Mouse (Mus musculus) heart, embryonic 10.5 days (tissue): ENCODE measurements at regions not wholly inside any gene's neighbourhood (a gene's known extent, or its start where the extent isn't known, plus 50 kb on each side); places are given as distances from the start of the nearest gene placed in this dataset.

Experiments
- DNase-seq: peaks from one replicate; pipeline ENCODE4 v3.0.0-alpha.2; 2017; ENCODE audit warnings: low spot score
- H3K27ac ChIP-seq: fragments of 300-500 bp; sonication (generic); 2 replicates; pipeline ENCODE4 v1.5.1; 2016; ENCODE audit warnings: mild to moderate bottlenecking
- H3K27me3 ChIP-seq: fragments of 300-500 bp; sonication (generic); 2 replicates; pipeline ENCODE4 v1.6.1; 2016; ENCODE audit warnings: mild to moderate bottlenecking; ENCODE audit not compliant: poor library complexity, insufficient read depth, severe bottlenecking
- H3K36me3 ChIP-seq: fragments of 300-500 bp; sonication (generic); 2 replicates; pipeline ENCODE4 v1.6.1; 2016; ENCODE audit warnings: mild to moderate bottlenecking, moderate library complexity
- H3K4me1 ChIP-seq: fragments of 300-500 bp; sonication (generic); 2 replicates; pipeline ENCODE4 v1.6.1; 2016; ENCODE audit warnings: mild to moderate bottlenecking
- H3K4me3 ChIP-seq: fragments of 300-500 bp; sonication (generic); 2 replicates; pipeline ENCODE4 v1.5.1; 2016; ENCODE audit warnings: mild to moderate bottlenecking, moderate library complexity
- H3K9me3 ChIP-seq: fragments of 300-500 bp; sonication (generic); 2 replicates; pipeline ENCODE4 v1.6.1; 2016; ENCODE audit warnings: mild to moderate bottlenecking, moderate library complexity
- WGBS: fragments of 180-500 bp; shearing (Covaris S2); methylation state at CpG from one replicate; pipeline ENCODE4 v1.1.7; 2016; 5-methylcytosine and 5-hydroxymethylcytosine counted together

DNA sequence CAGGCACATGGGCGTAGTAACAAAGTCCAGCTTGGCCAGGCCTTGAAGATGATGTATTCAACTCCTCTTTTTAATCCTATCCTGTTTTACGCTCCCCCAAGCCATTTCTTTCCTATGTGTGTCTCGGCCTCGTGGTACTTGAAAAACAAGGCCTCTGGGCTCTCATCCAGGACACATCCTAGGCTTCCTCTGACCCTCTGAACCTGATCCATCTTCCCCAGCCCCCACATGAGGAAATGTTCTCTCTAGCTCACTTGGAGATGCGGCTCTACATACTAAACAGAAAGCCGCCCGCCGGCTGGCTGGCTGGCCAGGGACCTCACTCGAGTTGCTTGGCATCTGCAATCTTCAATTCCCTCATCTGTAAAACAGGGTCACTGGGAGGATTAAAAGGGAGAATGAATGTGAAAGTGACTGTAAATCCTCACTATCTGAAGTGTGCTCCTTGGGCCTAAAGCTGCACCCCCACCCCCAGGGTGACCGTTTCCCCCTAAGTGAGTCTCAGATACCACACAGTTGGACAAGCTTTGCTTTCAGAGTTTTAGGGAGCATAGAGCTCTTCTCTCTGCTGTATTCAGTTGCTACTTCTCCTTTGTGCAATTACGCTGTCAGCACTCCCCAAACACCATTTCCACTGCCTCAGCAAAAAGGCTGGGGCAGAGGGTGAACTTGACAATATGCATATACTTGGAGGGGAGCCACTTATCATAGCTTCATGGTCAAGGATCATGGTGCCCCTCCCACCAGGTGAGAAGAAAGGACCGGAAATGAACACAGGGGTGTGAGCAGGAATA lies 109.7 kb downstream of the H2al1j start:
- no peaks in the 10 kb centered on the region for H3K9me3 ChIP-seq
- 55% methylated on average over 12 of the region's 12 CpGs for WGBS
- H3K27ac ChIP-seq: no peak overlapping the region
- no peaks in the 10 kb centered on the region for H3K36me3 ChIP-seq
- H3K4me1 ChIP-seq: peaks cover 16% of the 10 kb centered on the region; the same call in 1 of the 2 replicates
- no peak overlapping the region for H3K4me3 ChIP-seq
- H3K27me3 ChIP-seq: peaks cover 67% of the 10 kb centered on the region
- DNase-seq: no peak

DNA sequence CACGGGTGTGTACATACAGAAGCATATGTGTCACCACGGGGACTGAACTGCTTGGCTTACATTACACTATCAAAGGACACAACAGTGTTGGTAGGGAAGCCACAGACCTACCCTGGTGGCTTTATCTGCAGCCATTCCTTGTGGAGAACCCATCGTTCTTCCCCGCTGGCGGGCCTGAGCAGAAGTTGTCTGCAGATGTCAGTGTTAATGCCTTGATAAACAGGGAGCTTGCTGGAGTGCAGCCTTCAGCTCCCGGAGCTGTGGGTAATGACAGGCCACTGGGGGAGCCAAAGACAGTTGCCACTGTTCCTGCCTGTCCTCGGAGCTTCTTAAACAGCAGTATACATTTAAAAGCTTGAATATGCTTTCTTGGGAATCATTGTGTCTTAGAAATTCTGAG lies 115.9 kb downstream of the H2al1j start:
- WGBS: 32% methylated on average over 7 of the region's 7 CpGs

DNA sequence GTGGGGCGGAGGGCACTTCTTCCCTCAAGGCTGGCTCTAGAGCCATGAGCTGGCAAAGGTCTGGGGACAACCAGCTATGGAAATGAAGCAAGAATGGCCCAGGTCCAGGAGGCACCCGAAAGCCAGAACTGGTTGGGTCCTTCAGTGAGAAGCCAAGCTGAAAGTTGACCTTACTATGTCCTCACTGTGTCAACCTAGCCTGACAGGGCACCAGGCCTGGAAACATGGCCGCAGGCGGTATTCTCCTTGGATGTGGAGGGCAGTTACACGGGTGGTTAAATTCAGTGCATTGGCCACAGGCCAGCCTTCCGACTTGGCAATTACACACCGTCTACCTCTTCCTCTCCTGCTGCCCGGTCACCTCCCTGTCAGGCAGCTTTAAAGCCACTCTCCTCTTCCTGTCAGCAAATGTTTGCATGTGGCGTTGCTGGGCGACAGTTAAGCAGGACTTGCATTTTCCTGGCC lies 116.7 kb downstream of the H2al1j start:
- no peak for DNase-seq
- H3K4me1 ChIP-seq: peaks cover 8% of the 10 kb centered on the region; the same call in 1 of the 2 replicates
- H3K27me3 ChIP-seq: peaks cover 53% of the 10 kb centered on the region
- H3K27ac ChIP-seq: no peak overlapping the region
- 61% methylated on average over 10 of the region's 10 CpGs for WGBS
- H3K4me3 ChIP-seq: no peak overlapping the region
- H3K36me3 ChIP-seq: no peaks in the 10 kb centered on the region
- H3K9me3 ChIP-seq: no peaks in the 10 kb centered on the region

More for the DNA sequence above, 115.9 kb downstream of the H2al1j start:
- H3K4me3 ChIP-seq: no peak overlapping the region
- no peaks in the 10 kb centered on the region for H3K9me3 ChIP-seq
- no peaks in the 10 kb centered on the region for H3K36me3 ChIP-seq
- H3K27me3 ChIP-seq: peaks cover 52% of the 10 kb centered on the region
- H3K4me1 ChIP-seq: peaks cover 8% of the 10 kb centered on the region; the same call in 1 of the 2 replicates
- DNase-seq: no peak
- H3K27ac ChIP-seq: no peak overlapping the region

GRCm38 (mm10) chrX:11448711-11449110 lies 121.1 kb downstream of the H2al1j start:
- Histone ChIP-seq H3K4me3 (no peak overlapping the region), H3K9me3 (no peaks in the 10 kb centered on the region), H3K4me1 (peaks cover 7% of the 10 kb centered on the region; the same call in 1 of the 2 replicates), H3K36me3 (no peaks in the 10 kb centered on the region), H3K27me3 (peaks cover 43% of the 10 kb centered on the region), H3K27ac (no peak overlapping the region)
- WGBS: 81% methylated on average over 4 of the region's 4 CpGs
- no peak for DNase-seq

DNA sequence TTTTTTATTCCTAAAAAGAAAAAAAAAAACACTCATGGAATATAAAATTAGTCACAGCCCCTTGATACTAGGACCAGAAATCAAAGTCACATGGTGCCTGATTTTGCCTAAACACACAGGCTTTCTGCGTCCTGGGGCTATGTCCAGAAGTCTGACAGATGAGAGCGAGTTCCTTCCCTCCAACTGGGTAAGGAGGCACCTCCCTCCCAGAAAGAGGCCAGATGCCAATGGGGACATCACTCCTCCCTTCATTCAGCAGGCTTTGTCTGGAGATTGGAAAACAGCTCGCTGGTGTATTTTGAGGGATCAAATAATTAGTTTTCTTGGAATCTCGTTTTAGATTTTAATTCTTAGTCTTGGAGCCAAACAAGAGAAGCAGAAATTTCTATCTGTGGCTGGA lies 130.9 kb downstream of the H2al1j start:
- no peak overlapping the region for H3K4me3 ChIP-seq
- no peaks in the 10 kb centered on the region for H3K9me3 ChIP-seq
- DNase-seq: no peak
- H3K36me3 ChIP-seq: no peaks in the 10 kb centered on the region
- 62% methylated on average over 4 of the region's 4 CpGs for WGBS
- peaks cover 18% of the 10 kb centered on the region; the same call in 1 of the 2 replicates for H3K27me3 ChIP-seq
- no peak overlapping the region for H3K27ac ChIP-seq
- no peaks in the 10 kb centered on the region for H3K4me1 ChIP-seq

- Histone ChIP-seq H3K27ac (no peak overlapping the region), H3K9me3 (no peaks in the 10 kb centered on the region), H3K36me3 (no peaks in the 10 kb centered on the region), H3K27me3 (peaks cover 28% of the 10 kb centered on the region; the same call in 1 of the 2 replicates), H3K4me1 (no peaks in the 10 kb centered on the region), H3K4me3 (no peak overlapping the region)
- no peak for DNase-seq
- WGBS: 58% methylated on average over 3 of the region's 3 CpGs
These were observed 136.4 kb downstream of the H2al1j start for GRCm38 (mm10) chrX:11463955-11464511.

- H3K27me3 ChIP-seq: peaks cover 27% of the 10 kb centered on the region; the same call in 1 of the 2 replicates
- no peaks in the 10 kb centered on the region for H3K4me1 ChIP-seq
- DNase-seq: no peak
- 75% methylated on average over 4 of the region's 4 CpGs for WGBS
- H3K36me3 ChIP-seq: no peaks in the 10 kb centered on the region
- no peak overlapping the region for H3K27ac ChIP-seq
- no peak overlapping the region for H3K4me3 ChIP-seq
- H3K9me3 ChIP-seq: no peaks in the 10 kb centered on the region
These were observed 138.6 kb downstream of the H2al1j start for GRCm38 (mm10) chrX:11466191-11466590.

GRCm38 (mm10) chrX:11479696-11480339 lies 152.2 kb downstream of the H2al1j start:
- no peak overlapping the region for H3K27ac ChIP-seq
- H3K36me3 ChIP-seq: no peaks in the 10 kb centered on the region
- H3K4me1 ChIP-seq: no peaks in the 10 kb centered on the region
- H3K27me3 ChIP-seq: peaks cover 25% of the 10 kb centered on the region
- no peak for DNase-seq
- no peak overlapping the region for H3K4me3 ChIP-seq
- H3K9me3 ChIP-seq: no peaks in the 10 kb centered on the region
- WGBS: 76% methylated on average over 16 of the region's 16 CpGs

DNA sequence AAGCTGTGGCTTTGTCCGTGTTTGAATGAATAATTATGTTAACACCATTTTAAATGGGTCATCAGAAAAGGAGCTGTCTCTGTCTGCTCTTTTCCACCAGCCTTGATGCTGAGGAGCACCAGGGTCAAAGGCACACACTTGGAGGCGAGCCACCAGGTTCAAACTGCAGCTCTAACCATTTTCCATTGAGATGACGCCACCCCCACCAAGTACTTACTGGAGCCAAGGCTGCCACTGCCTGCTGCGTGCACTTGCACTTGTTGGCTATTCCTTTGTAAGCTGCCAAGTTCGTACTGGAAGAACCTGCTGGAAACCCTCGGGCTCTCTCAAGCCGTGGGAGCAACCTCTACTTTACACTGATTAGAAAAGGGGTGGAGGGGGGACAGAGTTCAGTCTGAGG lies 154.5 kb downstream of the H2al1j start:
- peaks cover 33% of the 10 kb centered on the region for H3K27me3 ChIP-seq
- 68% methylated on average over 7 of the region's 7 CpGs for WGBS
- H3K4me3 ChIP-seq: no peak overlapping the region
- H3K4me1 ChIP-seq: no peaks in the 10 kb centered on the region
- H3K36me3 ChIP-seq: no peaks in the 10 kb centered on the region
- no peaks in the 10 kb centered on the region for H3K9me3 ChIP-seq
- no peak for DNase-seq
- no peak overlapping the region for H3K27ac ChIP-seq

DNA sequence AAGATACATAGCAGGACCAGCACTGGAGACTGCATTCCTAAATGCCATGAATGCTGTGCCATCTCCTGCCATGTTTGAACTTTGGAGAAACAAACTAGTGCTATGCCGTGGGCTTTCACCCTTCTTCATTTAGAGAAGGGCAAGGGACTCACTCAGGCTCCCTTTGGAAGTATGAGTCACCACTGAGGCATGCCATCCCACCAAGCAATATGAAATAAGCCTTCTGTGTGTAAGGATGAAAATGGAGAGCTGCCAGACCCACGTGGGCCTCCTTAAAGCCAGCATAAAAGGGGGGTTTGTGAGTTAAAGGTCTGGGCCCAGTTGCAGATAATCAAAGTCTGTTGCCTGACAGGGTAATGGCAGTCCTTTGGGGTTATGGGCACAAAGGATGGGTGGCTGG lies 159.0 kb downstream of the H2al1j start:
- no peaks in the 10 kb centered on the region for H3K9me3 ChIP-seq
- no peak overlapping the region for H3K4me3 ChIP-seq
- H3K27ac ChIP-seq: no peak overlapping the region
- no peak for DNase-seq
- 41% methylated on average over 2 of the region's 2 CpGs for WGBS
- H3K36me3 ChIP-seq: no peaks in the 10 kb centered on the region
- peaks cover 47% of the 10 kb centered on the region for H3K27me3 ChIP-seq
- H3K4me1 ChIP-seq: no peaks in the 10 kb centered on the region; the same call in 1 of the 2 replicates

- Histone ChIP-seq H3K27ac (no peak overlapping the region), H3K36me3 (no peaks in the 10 kb centered on the region), H3K4me1 (no peaks in the 10 kb centered on the region; the same call in 1 of the 2 replicates), H3K9me3 (no peaks in the 10 kb centered on the region), H3K4me3 (no peak overlapping the region), H3K27me3 (peaks cover 47% of the 10 kb centered on the region; the same call in 1 of the 2 replicates)
- DNase-seq: no peak
- 79% methylated on average over 5 of the region's 5 CpGs for WGBS
These were observed 160.3 kb downstream of the H2al1j start for GRCm38 (mm10) chrX:11487876-11488275.

- no peak overlapping the region for H3K4me3 ChIP-seq
- peaks cover 4% of the 10 kb centered on the region; the same call in 1 of the 2 replicates for H3K4me1 ChIP-seq
- H3K27me3 ChIP-seq: peaks cover 51% of the 10 kb centered on the region; the same call in 1 of the 2 replicates
- H3K27ac ChIP-seq: peak overlapping the region; percentile 29; the same call in 1 of the 2 replicates
- DNase-seq: no peak
- H3K36me3 ChIP-seq: no peaks in the 10 kb centered on the region
- H3K9me3 ChIP-seq: no peaks in the 10 kb centered on the region
- WGBS: 68% methylated on average over 5 of the region's 5 CpGs
These were observed 162.6 kb downstream of the H2al1j start for GRCm38 (mm10) chrX:11490146-11490693.
